Mouse (Mus musculus) CD4-positive, CD25-positive, alpha-beta regulatory T cell, adult 4 months (primary cell): ENCODE data around the gene Hinfp. TPM values are rescaled to one million over a fixed set of nuclear protein-coding genes. Genes with fewer than 3 reads are reported as not detected.
"Not testable (repeated sequence)": the region's sequence is repeated elsewhere in the genome, so short reads cannot be mapped to it uniquely, and the experiment has no call there.

Source experiments
- ATAC-seq: one replicate; pipeline ENCODE4 v1.8.0; 2017
- polyA plus RNA-seq, 2 experiments: library from polyadenylated mRNA; unstranded; fragments of 100-300 nt; shearing (Covaris generic); gene quantifications; one replicate each; pipeline ENCODE4 v1.2.1; 2017

Gene Hinfp
- polyA plus RNA-seq = 10 to 100 TPM; 20.0 to 23.4 TPM

DNA sequence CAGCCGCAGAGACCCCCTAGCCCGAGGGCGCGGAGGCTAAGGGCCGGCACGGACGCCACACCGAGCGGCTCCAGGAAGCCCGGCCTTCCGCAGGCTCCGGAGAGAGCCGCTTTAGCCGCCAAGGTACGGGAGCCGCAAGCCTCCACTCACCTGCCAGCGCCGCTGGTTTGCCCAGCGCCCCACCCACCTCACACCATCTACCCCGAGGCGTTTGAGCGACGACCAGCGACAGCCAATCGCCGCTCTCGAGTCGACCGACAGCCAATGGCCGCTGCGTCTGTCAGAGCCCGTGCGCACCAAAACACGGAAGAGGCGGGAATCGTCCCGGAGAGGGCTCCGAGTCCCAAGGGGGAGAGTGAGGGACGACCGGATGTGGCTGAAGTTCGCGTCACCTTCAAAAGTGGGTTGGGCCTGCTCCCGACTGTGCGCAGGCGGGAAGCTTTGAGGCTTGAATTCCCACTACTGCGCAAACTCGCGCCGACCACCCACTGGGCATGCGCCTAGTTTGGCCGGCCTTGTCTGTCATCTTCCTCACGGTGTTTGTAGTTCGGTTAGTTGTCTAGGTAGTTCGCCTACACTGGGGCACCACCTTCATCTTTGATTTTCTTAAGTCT, at the start of gene Hinfp:
Gene Hinfp (minus strand): TSS at position 206 of the 614 bp plus-strand sequence.
- peak; percentile 98 for ATAC-seq

DNA sequence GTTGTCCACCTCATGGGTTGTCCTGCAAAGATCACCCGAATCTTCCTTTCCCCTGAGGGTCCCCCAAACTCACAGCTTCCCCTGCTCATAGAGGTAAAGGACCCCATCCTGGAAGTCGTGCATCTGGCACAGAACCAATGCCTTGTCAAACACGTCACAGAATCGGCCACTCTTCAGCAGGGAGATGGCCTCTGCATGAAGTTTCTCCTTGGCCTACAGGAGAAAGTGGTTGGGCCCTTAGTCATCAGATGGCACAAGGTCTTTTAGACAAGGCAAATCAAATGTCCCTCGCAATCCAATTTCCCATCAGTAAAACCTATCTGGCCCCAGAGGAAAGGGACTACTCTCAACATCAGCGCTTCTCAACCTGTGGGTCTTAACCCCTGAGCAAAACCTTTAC, 47.7 kb upstream of the Hinfp start:
- no peak for ATAC-seq

DNA sequence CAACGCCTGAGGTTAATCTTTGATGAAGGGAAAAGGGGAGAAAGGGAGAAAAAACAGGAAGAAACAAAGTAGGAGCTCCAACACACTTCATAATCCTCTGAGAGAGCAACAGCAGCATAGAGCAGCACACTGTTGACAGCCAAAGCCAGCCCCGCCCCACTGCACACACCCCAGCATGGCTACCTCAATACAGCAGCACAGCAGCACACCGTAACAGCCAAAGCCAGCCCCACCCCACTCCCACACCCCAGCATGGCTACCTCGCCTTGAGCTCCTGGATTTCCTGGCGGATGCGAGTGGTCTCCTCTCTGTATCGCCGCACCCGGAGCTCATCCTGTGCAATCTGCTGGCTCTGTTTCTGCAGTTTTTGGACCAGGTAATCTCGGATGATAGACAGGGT, 46.9 kb upstream of the Hinfp start:
- ATAC-seq = no peak

DNA sequence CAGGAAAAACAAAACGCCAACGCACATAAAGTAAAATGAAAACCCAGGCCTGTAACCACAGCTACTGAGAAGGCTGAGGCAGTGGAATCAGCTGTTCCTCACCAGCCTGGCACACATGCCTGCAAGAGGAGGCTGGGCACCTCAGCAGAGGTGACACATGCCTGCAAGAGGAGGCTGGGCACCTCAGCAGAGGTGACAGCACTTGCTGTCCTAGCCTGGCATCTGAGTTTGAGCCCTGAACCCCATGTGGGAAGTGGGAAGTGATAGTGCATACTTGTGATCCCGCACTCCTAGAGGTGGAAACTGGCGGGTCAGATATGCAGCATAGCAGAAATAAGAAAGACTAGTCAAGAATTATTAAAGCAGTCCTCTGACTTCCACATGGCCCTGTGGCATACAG, 45.9 kb upstream of the Hinfp start:
- no peak for ATAC-seq

DNA sequence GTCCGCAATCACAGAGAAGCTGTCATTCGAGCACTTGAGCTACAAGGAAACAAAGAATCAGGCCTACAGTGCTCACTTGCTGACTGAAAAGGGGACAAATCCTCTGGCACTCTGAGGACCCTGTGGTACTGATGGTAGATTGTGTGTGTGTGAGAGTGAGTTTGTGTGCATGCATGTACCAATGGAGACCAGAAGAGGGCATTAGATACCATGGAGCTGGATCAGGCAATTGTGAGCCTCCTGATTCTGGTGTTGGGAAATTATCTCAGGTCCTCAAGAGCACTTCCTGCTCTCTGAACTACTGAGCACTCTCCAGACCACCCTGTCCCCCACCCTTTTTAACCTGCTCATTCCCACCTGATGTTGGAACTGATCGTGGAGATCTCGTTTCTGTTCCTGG, 43.1 kb upstream of the Hinfp start:
- ATAC-seq = no peak

DNA sequence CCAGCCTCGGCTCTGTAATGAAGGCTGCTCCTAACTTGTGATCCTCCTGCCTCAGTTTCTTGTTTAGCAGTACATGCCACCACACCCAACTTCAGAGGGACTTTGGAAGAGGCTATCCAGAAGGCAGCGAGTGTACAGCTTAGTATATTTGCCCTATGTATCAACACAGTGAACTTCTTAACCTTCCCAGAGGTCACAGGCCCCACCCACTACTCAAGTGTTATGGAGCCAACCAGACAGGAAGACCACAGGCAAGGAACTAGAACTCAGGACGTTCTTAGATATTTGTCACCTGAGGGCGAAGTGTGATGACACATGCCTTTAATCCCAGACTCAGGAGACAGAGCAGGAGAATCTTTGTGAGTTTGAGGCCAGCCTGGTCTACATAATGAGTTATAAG, 42.1 kb upstream of the Hinfp start:
- no peak for ATAC-seq

DNA sequence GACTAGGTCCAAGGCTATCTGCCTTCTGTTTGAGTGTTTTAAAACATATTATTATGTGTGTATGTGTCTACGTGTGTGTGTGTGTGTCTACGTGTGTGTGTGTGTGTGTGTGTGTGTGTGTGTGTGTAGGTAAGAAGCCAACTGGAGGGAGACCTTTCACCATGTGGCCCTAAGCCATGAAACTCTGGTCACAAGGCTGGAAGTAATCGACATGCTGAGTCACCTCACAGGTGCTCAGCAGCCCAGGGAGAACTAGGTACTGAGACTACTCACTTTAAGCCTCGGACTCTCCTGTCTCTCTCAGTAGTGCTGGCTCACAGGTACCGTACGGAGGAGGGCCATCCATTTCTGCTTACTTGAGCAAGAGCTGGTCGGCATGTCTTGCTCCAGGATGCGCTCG, 41.7 kb upstream of the Hinfp start:
- no peak for ATAC-seq

DNA sequence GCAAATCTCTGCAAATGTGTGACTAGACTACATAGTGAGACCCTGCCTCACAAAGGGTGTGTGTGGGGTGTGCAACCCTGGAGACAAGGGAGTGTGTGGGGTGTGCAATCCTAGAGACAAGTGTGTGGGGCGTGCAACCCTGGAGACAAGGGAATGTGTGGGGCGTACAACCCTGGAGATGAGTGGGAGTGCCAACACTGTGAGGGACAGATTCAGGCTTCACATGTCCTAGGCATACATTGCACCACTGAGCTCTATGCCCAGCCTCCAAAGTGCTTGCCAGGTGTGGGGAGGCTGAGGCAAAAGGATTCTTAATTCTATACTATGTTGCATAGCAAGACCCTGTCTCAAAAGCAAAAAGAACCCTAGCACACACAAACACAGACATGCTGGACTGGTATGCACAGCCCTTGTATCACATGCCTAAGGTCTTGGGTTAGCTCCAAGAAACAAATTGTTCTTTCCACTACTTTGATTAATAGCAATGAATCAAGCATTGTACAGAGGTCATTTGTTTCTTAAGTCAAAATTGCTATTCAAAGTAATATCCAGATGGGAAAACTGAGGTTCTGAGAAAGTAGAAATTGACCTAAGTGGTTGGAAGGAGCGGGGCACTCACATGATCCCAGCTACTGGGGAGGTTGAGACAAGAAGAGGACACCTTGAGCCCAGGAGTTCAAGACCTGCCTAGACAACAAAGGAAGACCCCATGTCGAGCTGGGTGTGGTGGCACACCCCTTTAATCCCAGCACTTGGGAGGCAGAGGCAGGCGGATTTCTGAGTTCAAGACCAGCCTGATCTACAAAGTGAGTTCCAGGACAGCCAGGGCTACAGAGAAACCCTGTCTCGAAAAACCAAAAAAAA, 40.3 kb upstream of the Hinfp start:
- no peak for ATAC-seq

DNA sequence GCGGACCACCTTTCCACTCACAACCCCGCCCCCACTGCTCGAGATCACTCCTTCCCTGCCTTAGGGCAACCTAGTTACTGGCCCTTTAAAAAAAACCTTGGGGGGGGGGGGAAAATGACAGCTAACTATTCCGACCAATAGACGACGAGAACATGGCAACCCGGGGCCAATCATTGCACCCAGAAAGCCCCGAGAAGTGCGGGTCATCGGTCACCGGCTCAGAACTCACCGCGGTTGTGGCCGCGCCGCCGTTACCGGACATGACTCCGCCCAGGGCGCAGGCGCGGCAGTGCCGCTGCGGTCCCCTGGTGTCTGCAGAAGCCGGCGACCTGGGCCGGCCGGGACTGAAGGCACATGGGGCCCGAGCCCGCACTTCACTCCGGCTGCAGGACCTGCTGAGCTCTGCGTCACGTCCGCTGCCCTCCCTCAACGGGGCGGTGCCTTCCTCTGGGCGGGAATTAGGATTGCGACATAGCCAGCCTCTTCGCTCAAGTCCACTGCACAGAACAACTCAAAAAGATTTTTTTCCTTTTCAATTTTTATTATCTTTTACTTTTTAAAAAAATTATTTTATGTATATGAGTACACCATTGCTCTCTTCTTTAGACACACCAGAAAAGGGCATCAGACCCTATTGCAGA, 38.4 kb upstream of the Hinfp start, which contains the start of gene Hmbs:
Gene Hmbs (minus strand): TSS at position 448 of the 641 bp plus-strand sequence.
- ATAC-seq = peak; percentile 96

DNA sequence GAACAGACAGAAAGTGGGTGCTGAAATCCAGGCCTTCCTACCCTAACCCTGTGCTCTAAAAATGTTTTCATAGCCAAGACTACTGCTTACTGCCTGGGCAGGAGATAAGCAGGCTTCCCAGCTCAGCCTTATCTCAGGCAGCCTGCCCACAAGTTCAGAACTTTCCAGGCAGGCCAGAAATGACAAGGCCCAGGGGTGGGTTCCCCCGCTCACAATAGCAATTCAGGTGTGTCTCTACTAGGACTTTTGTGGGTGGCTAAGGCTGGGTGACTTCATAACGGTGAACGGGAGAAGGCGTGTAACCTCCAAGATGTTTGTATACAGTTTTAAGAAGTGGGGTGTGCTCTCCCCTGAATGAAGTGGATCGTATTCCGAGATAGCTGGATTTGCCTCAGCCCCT, 37.8 kb upstream of the Hinfp start:
- ATAC-seq = no peak

DNA sequence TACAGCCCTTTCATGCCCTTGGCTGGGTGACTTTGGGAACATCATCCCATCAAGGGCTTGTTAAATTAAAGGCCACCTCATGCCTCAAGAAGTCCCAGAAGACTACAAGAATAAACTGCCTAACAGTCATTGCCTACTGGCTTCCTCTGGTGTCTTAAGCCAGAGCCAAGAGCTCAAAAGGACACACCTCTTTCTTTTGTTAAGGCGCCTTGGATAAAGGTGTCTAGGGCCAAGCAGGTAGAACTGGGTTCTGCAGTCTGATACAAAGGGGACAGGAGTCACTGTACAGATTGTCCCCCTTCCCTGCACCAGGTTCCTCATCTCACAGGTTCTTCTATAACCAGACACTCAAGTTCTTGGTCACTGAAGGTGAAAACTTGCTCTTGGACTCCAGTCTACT, 37.1 kb upstream of the Hinfp start:
- no peak for ATAC-seq

DNA sequence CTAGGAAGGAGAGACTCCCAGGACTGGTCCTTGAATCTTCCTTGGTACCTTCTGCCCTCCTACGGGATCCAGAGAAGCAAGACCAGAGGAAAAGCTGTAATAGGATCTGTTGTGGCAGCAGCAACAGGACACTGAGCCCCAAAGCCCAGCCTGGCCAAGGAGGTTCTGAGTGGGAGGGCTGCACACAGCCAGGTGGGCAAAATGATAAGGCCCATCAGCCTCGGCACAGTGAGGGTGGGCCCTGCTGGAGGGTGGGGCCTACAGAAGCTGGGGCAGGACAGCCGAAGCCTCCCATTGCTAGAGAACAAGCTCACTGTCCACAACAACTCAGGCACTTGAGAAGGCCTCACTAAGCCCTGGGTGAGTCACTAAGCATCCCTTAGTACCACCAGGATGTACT, 36.7 kb upstream of the Hinfp start:
- no peak for ATAC-seq

DNA sequence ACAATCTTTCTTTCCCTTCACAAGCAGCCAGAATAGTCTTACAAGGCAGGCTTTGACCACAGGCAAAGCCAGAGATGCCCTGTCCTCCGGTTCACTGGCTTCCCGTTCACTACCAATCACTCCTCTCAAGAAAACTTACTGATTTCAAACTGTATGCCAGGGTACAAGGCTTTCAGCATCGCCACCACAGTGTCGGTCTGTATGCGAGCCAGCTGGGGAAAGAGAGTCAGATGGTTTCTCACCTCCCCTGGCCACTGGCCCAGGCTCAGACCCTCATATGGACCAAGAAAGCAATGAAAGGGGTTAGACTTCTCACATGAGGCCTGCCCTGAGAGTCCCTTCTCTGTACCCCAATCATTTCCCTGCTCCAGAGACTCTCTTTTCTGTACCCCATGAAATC, 36.0 kb upstream of the Hinfp start:
- ATAC-seq = no peak

DNA sequence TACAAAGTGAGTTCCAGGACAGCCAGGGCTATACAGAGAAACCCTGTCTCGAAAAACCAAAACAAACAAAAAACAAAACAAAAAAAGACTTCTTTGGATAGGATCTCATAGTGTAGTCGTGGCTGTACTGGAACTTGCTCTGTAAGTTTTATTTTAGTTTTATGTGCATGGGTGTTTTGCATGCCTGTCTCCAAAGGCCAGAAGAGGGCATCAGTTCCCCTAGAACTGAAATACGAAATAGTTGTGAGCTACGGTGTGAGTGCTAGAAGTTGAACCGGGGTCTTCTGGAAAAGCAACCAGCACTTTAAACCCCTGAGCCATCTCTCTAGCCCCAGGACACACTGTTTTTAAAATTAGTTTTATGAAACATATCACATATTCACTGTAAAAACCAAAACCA, 33.1 kb upstream of the Hinfp start:
- no peak for ATAC-seq

DNA sequence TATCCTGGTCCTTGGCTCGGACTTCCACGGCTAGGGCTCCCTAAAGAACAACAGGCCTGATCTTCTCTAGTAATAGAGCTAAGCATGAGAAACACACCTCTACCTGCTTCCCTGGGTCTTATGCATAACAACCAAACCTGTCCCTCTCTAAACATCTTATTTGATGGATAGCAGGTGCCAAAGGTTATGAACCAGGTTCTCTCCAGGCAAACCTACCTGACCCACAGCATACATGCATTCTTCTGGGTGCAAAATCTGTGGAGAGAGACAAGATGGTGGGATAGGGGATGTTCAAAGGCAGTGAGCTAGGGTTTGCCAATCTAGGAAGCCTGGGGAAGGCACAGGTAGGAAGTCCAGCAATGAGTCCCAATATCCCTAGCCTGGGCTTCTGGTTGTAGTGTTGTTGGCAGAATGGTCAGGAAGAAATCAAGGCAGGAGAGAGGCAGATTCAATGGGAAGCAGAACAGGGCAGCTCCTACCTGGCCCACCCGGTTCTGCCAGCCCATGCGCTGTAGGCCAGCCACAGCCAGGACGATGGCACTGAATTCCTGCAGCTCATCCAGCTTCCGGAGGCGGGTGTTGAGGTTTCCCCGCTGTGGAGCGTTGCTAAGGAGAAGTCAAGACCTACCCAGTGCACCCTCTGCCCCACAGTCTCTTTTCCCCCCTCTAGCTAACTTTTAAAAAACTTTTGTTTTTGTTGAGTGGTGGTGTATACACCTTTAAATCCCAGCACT, 32.1 kb upstream of the Hinfp start:
- no peak for ATAC-seq

DNA sequence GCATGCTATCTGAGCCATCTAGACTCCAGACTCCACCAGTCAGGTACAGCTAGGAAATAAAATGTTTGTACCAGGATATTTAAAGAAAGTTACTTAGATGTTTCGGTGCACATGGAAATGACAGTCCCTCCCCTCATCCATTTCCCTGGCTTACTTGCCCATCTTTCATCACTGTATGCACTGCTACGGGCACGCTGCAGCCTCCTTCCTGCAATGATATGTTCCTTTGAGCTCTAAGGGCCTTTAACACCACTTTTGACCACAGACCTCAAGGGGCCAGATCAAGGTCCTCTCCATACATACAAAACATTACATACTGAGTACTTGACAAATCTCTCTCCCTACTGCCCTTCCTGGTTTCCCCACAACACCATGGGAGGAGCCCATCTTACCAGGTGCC, 31.5 kb upstream of the Hinfp start:
- no peak for ATAC-seq

DNA sequence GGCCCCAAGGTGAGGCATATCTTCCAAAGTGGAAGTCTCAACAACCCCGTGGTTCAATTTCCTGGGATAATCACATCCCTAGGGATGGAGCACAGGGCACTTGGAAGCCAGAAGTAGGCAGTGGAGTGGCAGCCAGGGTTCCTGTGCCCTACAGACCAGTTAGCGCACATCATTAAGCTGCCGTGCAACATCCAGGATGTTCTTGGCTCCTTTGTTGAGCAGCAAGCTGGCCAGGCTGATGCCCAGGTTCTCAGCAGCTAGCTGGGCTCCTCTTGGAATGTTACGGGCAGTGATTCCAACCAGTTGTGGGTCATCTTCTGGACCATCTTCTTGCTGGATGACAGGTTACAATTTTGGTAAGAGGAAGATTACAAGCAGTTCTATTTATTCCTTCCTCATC, 31.0 kb upstream of the Hinfp start:
- not testable (repeated sequence) for ATAC-seq

DNA sequence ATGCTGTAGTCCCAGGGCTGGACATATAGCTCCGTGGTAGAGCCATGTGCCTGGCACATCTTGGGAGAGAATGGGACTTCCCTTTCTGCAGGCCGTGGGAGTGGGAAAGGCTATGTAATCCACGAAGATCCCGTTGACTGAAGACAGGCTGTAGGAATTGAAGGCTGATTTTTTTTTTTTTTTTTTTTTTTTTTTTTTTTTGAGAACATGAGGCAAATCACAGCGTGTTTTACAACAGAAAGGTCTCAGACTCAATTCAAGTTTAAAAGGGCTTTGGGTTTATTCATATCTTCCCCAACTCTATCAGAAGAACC, 30.6 kb upstream of the Hinfp start:
- no peak for ATAC-seq

DNA sequence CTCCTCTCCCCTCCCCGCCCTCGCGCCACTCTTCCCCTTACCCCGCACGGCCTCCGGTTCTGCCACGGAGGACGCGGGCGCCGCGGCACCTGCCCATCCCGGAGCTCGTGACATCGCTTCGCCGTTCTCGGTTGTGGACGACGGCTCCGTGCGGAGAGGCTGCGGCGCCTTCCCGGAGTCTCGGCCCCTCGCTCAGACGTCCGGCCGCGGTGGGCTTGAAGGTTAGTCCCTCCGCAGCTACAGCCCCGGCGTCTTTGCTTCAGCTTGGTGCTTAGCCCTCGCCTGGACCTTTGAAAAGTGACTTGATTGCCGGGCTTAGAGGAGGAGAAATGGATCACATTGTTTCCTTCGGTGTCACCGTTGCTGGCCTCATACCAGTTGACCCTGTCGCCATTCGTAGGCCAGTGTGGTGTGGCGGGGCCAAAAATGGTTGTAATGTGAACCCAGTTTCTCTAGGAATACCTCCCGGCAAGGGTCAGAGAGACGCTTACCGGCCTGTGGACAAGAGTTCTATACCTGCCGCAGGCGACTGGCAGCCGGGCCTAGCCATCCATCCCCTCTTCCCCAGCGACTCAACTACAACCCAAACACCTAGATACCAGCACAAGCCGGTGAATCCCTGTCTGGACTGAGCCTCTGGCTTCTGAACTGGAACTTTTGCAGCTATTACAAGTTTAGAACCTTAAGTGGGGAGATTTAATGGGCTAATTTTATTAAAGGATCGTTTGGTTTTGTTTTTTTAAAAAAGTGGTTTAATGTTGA, 30.0 kb upstream of the Hinfp start:
- ATAC-seq = no peak

DNA sequence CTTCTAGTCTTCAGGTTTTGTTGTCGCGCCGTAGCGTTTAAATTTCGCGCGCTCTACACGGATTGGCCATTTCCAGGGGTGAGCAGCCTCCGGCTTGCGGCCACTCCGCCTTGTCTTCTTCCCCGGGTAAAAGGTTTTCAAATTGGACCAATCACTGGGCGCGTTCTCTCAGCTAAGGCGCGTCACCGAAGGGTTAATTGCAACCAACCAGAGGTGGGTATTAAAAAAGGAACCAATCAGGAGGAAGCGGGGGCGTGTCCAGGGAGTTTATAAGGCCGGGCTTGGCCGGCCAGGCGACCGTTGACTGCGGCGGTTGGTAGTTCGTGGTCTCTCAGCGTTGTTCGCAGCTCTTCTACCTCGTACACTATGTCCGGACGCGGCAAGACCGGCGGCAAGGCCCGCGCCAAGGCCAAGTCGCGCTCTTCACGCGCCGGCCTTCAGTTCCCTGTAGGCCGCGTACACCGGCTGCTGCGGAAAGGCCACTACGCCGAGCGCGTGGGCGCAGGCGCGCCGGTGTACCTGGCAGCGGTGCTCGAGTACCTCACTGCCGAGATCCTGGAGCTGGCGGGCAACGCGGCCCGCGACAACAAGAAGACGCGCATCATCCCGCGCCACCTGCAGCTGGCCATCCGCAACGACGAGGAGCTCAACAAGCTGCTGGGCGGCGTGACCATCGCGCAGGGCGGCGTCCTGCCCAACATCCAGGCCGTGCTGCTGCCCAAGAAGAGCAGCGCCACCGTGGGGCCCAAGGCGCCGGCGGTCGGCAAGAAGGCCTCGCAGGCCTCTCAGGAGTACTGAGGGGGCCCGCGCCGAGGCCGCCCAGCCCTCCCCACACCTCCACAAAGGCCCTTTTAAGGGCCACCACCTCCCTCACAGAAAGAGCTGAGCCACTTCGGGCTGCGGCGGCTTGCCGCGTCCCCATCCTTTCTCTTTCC, 29.2 kb upstream of the Hinfp start, which contains the start of gene H2afx:
Gene H2afx (plus strand): TSS at position 299 of the 935 bp plus-strand sequence.
- ATAC-seq = peak; percentile 97
